Mouse (Mus musculus) kidney, embryonic 16.5 days (tissue): ENCODE data around the gene Ccdc87. TPM values are rescaled to one million over a fixed set of nuclear protein-coding genes. Genes with fewer than 3 reads are reported as not detected.

ENCODE experiments used
- ATAC-seq: fragments of 200-750 bp; cut with Nextera tagmentation; 2 replicates; pipeline ENCODE4 v1.8.0; 2017; ENCODE audit warnings: moderate TSS enrichment; ENCODE audit not compliant: low FRiP score, low TSS enrichment
- H3K27ac ChIP-seq: fragments of 300-500 bp; sonication (generic); 2 replicates; pipeline ENCODE4 v1.5.1; 2014; ENCODE audit warnings: low read length
- H3K27me3 ChIP-seq: fragments of 300-500 bp; sonication (generic); 2 replicates; pipeline ENCODE4 v1.6.1; 2014; ENCODE audit warnings: low read length, control low read depth, mixed read lengths; ENCODE audit not compliant: insufficient read depth
- H3K36me3 ChIP-seq: fragments of 300-500 bp; sonication (generic); 2 replicates; pipeline ENCODE4 v1.6.1; 2014; ENCODE audit warnings: low read length, control low read depth, mixed read lengths; ENCODE audit not compliant: insufficient read depth
- H3K4me1 ChIP-seq: fragments of 300-500 bp; sonication (generic); 2 replicates; pipeline ENCODE4 v1.6.1; 2014; ENCODE audit warnings: low read length, control low read depth, mixed read lengths; ENCODE audit not compliant: insufficient read depth
- H3K4me2 ChIP-seq: fragments of 300-500 bp; sonication (generic); replicated peaks from 2 replicates; pipeline ENCODE4 v1.6.1; 2014; ENCODE audit warnings: low read depth, low read length
- H3K4me3 ChIP-seq: fragments of 300-500 bp; sonication (generic); 2 replicates; pipeline ENCODE4 v1.5.1; 2014; ENCODE audit warnings: mild to moderate bottlenecking, low read length
- H3K9ac ChIP-seq: fragments of 300-500 bp; sonication (generic); replicated peaks from 2 replicates; pipeline ENCODE4 v1.6.1; 2014; ENCODE audit warnings: low read length
- H3K9me3 ChIP-seq: fragments of 300-500 bp; sonication (generic); 2 replicates; pipeline ENCODE4 v1.6.1; 2016; ENCODE audit warnings: low read length, control low read depth
- WGBS: fragments of 180-500 bp; shearing (Covaris S2); extraction: QIAGEN DNeasy Blood & Tissue Kit; methylation state at CpG from one replicate; pipeline ENCODE4 v1.1.7; 2014; 5-methylcytosine and 5-hydroxymethylcytosine counted together
- polyA plus RNA-seq: library from polyadenylated mRNA; unstranded; fragments of >200 nt; fragmentation: Nextera tagmentation; extraction: Ambion mirVana; gene quantifications from 2 replicates; pipeline ENCODE4 v1.2.1, GENCODE M21; 2015

Ccdc87 gene
- polyA plus RNA-seq, 1 experiment from 2014 or later, result not detected

GRCm38 (mm10) chr19:4836096-4836495 lies 3.1 kb upstream of the Ccdc87 start:
- Histone ChIP-seq H3K4me1 (peaks cover 14% of the 10 kb centered on the region), H3K4me2 (no peak overlapping the region), H3K9me3 (no peaks in the 10 kb centered on the region), H3K4me3 (no peak overlapping the region), H3K9ac (no peak overlapping the region), H3K36me3 (no peaks in the 10 kb centered on the region), H3K27me3 (peaks cover 10% of the 10 kb centered on the region), H3K27ac (no peak overlapping the region)
- ATAC-seq, result no peak
- WGBS, result 60% methylated on average over 2 of the region's 2 CpGs

GRCm38 (mm10) chr19:4837049-4837448 lies 2.1 kb upstream of the Ccdc87 start:
- peaks cover 14% of the 10 kb centered on the region for H3K4me1 ChIP-seq
- ATAC-seq, result no peak
- WGBS, result 92% methylated on average over 6 of the region's 6 CpGs
- H3K27ac ChIP-seq, result no peak overlapping the region
- H3K27me3 ChIP-seq, result peaks cover 18% of the 10 kb centered on the region
- no peaks in the 10 kb centered on the region for H3K9me3 ChIP-seq
- no peak overlapping the region for H3K4me3 ChIP-seq
- H3K4me2 ChIP-seq, result no peak overlapping the region
- H3K36me3 ChIP-seq, result no peaks in the 10 kb centered on the region
- no peak overlapping the region for H3K9ac ChIP-seq

GRCm38 (mm10) chr19:4838526-4839140 lies 533 bp upstream of the Ccdc87 start:
- peak overlapping the region; percentile 87 for H3K4me2 ChIP-seq
- peaks cover 14% of the 10 kb centered on the region for H3K4me1 ChIP-seq
- H3K4me3 ChIP-seq, result peak overlapping the region; percentile 71
- ATAC-seq, result peak; percentile 30; the same call in 1 of the 2 replicates
- 27% methylated on average over 10 of the region's 10 CpGs for WGBS
- no peak overlapping the region for H3K27ac ChIP-seq
- no peaks in the 10 kb centered on the region for H3K36me3 ChIP-seq
- H3K9ac ChIP-seq, result peak overlapping the region; percentile 84
- peaks cover 22% of the 10 kb centered on the region for H3K27me3 ChIP-seq
- no peaks in the 10 kb centered on the region for H3K9me3 ChIP-seq

GRCm38 (mm10) chr19:4840848-4841247 lies 1.7 kb downstream of the Ccdc87 start:
- H3K9ac ChIP-seq, result no peak overlapping the region
- H3K9me3 ChIP-seq, result no peaks in the 10 kb centered on the region
- H3K27ac ChIP-seq, result no peak overlapping the region
- H3K36me3 ChIP-seq, result no peaks in the 10 kb centered on the region
- peaks cover 14% of the 10 kb centered on the region for H3K4me1 ChIP-seq
- peaks cover 22% of the 10 kb centered on the region for H3K27me3 ChIP-seq
- WGBS, result 80% methylated on average over 9 of the region's 9 CpGs
- H3K4me3 ChIP-seq, result no peak overlapping the region
- H3K4me2 ChIP-seq, result no peak overlapping the region
- ATAC-seq, result no peak

GRCm38 (mm10) chr19:4842611-4843010 lies 3.4 kb downstream of the Ccdc87 start:
- peaks cover 14% of the 10 kb centered on the region for H3K4me1 ChIP-seq
- H3K9ac ChIP-seq, result no peak overlapping the region
- 70% methylated on average over 2 of the region's 2 CpGs for WGBS
- no peak overlapping the region for H3K4me2 ChIP-seq
- no peak overlapping the region for H3K4me3 ChIP-seq
- no peaks in the 10 kb centered on the region for H3K9me3 ChIP-seq
- H3K27ac ChIP-seq, result no peak overlapping the region
- ATAC-seq, result no peak
- H3K27me3 ChIP-seq, result peaks cover 22% of the 10 kb centered on the region
- H3K36me3 ChIP-seq, result no peaks in the 10 kb centered on the region

GRCm38 (mm10) chr19:4845846-4846245 lies 6.7 kb downstream of the Ccdc87 start:
- H3K27me3 ChIP-seq, result peaks cover 11% of the 10 kb centered on the region; the same call in 1 of the 2 replicates
- H3K4me1 ChIP-seq, result no peaks in the 10 kb centered on the region
- no peaks in the 10 kb centered on the region for H3K9me3 ChIP-seq
- H3K4me3 ChIP-seq, result no peak overlapping the region
- no peaks in the 10 kb centered on the region for H3K36me3 ChIP-seq
- ATAC-seq, result no peak
- no peak overlapping the region for H3K9ac ChIP-seq
- 58% methylated on average over 2 of the region's 2 CpGs for WGBS
- no peak overlapping the region for H3K27ac ChIP-seq
- no peak overlapping the region for H3K4me2 ChIP-seq

- no peak overlapping the region for H3K4me2 ChIP-seq
- no peaks in the 10 kb centered on the region for H3K9me3 ChIP-seq
- 34% methylated on average over 7 of the region's 7 CpGs for WGBS
- no peaks in the 10 kb centered on the region for H3K36me3 ChIP-seq
- ATAC-seq, result no peak
- no peaks in the 10 kb centered on the region for H3K4me1 ChIP-seq
- H3K27me3 ChIP-seq, result no peaks in the 10 kb centered on the region; the same call in 1 of the 2 replicates
- no peak overlapping the region for H3K4me3 ChIP-seq
- no peak overlapping the region for H3K27ac ChIP-seq
- no peak overlapping the region for H3K9ac ChIP-seq
Measured at GRCm38 (mm10) chr19:4847490-4847889, 8.3 kb downstream of the Ccdc87 start.

GRCm38 (mm10) chr19:4849800-4850199 lies 10.6 kb downstream of the Ccdc87 start:
- H3K36me3 ChIP-seq, result no peaks in the 10 kb centered on the region
- no peak for ATAC-seq
- no peak overlapping the region for H3K4me2 ChIP-seq
- H3K27me3 ChIP-seq, result no peaks in the 10 kb centered on the region; the same call in 1 of the 2 replicates
- no peak overlapping the region for H3K9ac ChIP-seq
- no peaks in the 10 kb centered on the region for H3K9me3 ChIP-seq
- no peak overlapping the region for H3K27ac ChIP-seq
- H3K4me1 ChIP-seq, result peaks cover 4% of the 10 kb centered on the region; the same call in 1 of the 2 replicates
- 47% methylated on average over 4 of the region's 4 CpGs for WGBS
- no peak overlapping the region for H3K4me3 ChIP-seq

GRCm38 (mm10) chr19:4850281-4850680 lies 11.1 kb downstream of the Ccdc87 start:
- WGBS, result 57% methylated on average over 5 of the region's 5 CpGs
- Histone ChIP-seq H3K4me2 (no peak overlapping the region), H3K27me3 (no peaks in the 10 kb centered on the region; the same call in 1 of the 2 replicates), H3K36me3 (no peaks in the 10 kb centered on the region), H3K4me3 (no peak overlapping the region), H3K4me1 (peaks cover 4% of the 10 kb centered on the region; the same call in 1 of the 2 replicates), H3K27ac (no peak overlapping the region), H3K9me3 (no peaks in the 10 kb centered on the region), H3K9ac (no peak overlapping the region)
- no peak for ATAC-seq
